Mouse (Mus musculus) intestine, postnatal 0 days (tissue): ENCODE data around the gene Ift74. TPM values are rescaled to one million over a fixed set of nuclear protein-coding genes. Genes with fewer than 3 reads are reported as not detected.
A peak's percentile ranks its signal among the peaks of the same experiment; 100 is the strongest.

Source experiments
- ATAC-seq: fragments of 200-750 bp; cut with Nextera tagmentation; 2 replicates; pipeline ENCODE4 v1.8.0; 2017; ENCODE audit warnings: mild to moderate bottlenecking, moderate TSS enrichment, moderate library complexity
- H3K27ac ChIP-seq: fragments of 300-500 bp; sonication (generic); 2 replicates; pipeline ENCODE4 v1.5.1; 2014; ENCODE audit warnings: mild to moderate bottlenecking, low read depth, low read length, moderate library complexity
- H3K27me3 ChIP-seq: fragments of 300-500 bp; sonication (generic); replicated peaks from 2 replicates; pipeline ENCODE4 v1.6.1; 2014; ENCODE audit warnings: low read length, mixed read lengths; ENCODE audit not compliant: control insufficient read depth, insufficient read depth
- H3K36me3 ChIP-seq: fragments of 300-500 bp; sonication (generic); 2 replicates; pipeline ENCODE4 v1.6.1; 2014; ENCODE audit warnings: mild to moderate bottlenecking, moderate library complexity; ENCODE audit not compliant: control insufficient read depth, insufficient read depth
- H3K4me1 ChIP-seq: fragments of 300-500 bp; sonication (generic); replicated peaks from 2 replicates; pipeline ENCODE4 v1.6.1; 2014; ENCODE audit warnings: antibody characterized with exemption, low read length, mixed read lengths; ENCODE audit not compliant: control insufficient read depth, insufficient read depth
- H3K4me2 ChIP-seq: fragments of 300-500 bp; sonication (generic); replicated peaks from 2 replicates; pipeline ENCODE4 v1.6.1; 2014; ENCODE audit warnings: low read depth, mild to moderate bottlenecking, moderate library complexity
- H3K4me3 ChIP-seq: fragments of 300-500 bp; sonication (generic); 2 replicates; pipeline ENCODE4 v1.5.1; 2014; ENCODE audit warnings: low read depth, low read length
- H3K9ac ChIP-seq: fragments of 300-500 bp; sonication (generic); 2 replicates; pipeline ENCODE4 v1.6.1; 2014; ENCODE audit warnings: mild to moderate bottlenecking, low read depth, low read length
- H3K9me3 ChIP-seq: fragments of 300-500 bp; sonication (generic); 2 replicates; pipeline ENCODE4 v1.6.1; 2016; ENCODE audit warnings: mixed run types; ENCODE audit not compliant: control insufficient read depth
- CTCF ChIP-seq: sonication (generic); IDR thresholded peaks from 2 replicates; pipeline ENCODE4 v1.5.1; 2016; ENCODE audit warnings: low read depth, mild to moderate bottlenecking, control low read depth, antibody characterized with exemption, moderate library complexity
- WGBS: fragments of 180-500 bp; shearing (Covaris S2); extraction: QIAGEN DNeasy Blood & Tissue Kit; methylation state at CpG from one replicate; pipeline ENCODE4 v1.1.7; 2014; 5-methylcytosine and 5-hydroxymethylcytosine counted together
- polyA plus RNA-seq: library from polyadenylated mRNA; unstranded; fragments of >200 nt; fragmentation: Nextera tagmentation; extraction: Ambion mirVana; gene quantifications from 2 replicates; pipeline ENCODE4 v1.2.1, GENCODE M21; 2015

Gene Ift74
- polyA plus RNA-seq, 1 experiment from 2014 or later: 9.9 TPM

DNA sequence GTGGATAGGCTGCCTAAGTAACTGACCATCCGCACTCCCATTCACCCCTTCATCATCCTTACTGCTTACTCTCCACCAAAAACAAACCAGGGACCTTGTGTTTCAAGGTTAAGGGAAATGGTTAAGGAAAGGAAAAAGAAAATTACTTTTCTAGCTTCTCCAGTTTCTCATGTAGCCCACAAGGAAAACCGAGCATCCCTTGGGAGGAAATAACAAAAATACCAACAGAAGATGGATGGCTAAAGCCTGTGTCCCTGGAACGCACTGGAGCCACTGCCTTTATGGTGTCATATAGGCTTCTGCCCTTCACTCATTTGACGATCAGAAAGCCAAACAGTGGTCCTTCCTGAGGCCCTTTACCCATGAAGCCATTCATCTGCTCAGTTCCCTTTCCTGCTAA lies 97.1 kb downstream of the Ift74 start:
- Histone ChIP-seq H3K9me3 (no peaks in the 10 kb centered on the region), H3K9ac (no peak overlapping the region), H3K4me2 (no peak overlapping the region), H3K36me3 (no peaks in the 10 kb centered on the region), H3K4me3 (no peak overlapping the region), H3K27ac (no peak overlapping the region), H3K4me1 (no peaks in the 10 kb centered on the region), H3K27me3 (no peaks in the 10 kb centered on the region)
- TF ChIP-seq CTCF: no peak
- 69% methylated on average over 4 of the region's 4 CpGs for WGBS
- ATAC-seq: no peak

DNA sequence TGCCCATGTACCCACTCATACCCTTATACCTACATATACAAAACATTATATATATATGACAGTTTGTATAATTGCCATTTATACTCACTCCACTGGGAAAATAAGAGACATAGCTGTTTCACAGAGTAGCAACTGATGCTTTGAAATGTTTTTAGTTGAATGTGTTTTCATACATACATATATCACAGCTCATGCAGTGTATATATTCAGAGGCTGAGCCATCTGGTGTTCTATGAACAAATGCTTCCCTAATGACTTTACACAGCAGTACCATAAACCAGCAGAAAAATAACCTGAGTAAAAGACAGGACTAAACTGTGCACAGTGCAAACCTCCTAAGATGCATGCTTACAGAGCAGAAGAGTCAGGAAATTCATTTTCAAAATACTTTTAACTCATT lies 99.5 kb downstream of the Ift74 start:
- no peaks in the 10 kb centered on the region for H3K4me1 ChIP-seq
- no peaks in the 10 kb centered on the region for H3K27me3 ChIP-seq
- no peak overlapping the region for H3K4me3 ChIP-seq
- no peak overlapping the region for H3K27ac ChIP-seq
- H3K9me3 ChIP-seq: no peaks in the 10 kb centered on the region
- H3K9ac ChIP-seq: no peak overlapping the region
- H3K4me2 ChIP-seq: no peak overlapping the region
- no peak for TF ChIP-seq CTCF
- ATAC-seq: no peak
- no peaks in the 10 kb centered on the region for H3K36me3 ChIP-seq

DNA sequence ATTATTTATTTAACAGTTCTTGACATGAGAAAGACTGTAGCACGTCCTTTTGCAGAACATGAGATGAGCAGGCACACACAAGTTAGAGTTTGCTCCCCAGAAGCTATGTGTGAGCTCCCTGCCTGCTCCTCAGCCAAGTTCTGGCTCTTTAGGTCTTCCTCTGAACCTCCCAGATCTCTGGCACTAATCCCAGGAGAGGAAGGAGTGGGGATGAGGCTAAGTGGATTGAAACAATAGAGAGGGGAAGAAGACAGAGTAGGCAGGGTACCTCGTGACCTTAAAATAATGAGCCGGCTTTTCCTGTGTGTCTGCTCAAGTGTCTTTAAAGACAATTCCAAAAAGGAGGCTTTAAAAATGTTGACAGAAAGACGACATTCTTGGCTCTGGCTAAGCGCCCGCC lies 100.9 kb downstream of the Ift74 start:
- Histone ChIP-seq H3K4me1 (no peaks in the 10 kb centered on the region), H3K36me3 (no peaks in the 10 kb centered on the region), H3K9ac (no peak overlapping the region), H3K4me3 (no peak overlapping the region), H3K9me3 (no peaks in the 10 kb centered on the region), H3K27me3 (no peaks in the 10 kb centered on the region), H3K27ac (no peak overlapping the region), H3K4me2 (no peak overlapping the region)
- no peak for TF ChIP-seq CTCF
- no peak for ATAC-seq
- WGBS: 47% methylated on average over 6 of the region's 6 CpGs

DNA sequence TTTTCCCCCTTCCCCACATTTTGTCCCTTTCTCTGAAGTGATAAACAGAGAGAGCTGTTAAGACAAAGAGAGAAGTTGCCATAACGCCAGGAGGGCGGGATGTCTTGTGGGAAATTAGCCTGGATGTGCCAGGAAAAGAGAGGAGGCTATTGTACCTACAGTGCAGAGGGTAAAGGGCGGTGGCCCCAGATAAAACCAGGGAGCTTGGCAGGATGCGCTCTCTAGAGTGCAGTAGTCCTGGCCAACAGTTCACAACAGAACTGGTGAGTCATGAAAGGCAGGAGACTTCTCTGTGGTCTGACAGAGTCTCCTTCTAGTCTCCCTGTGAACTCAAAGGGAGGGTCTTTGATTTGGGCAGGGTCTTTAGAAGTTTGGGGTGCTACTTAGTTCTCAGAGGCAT lies 111.5 kb downstream of the Ift74 start:
- WGBS: 57% methylated on average over 4 of the region's 4 CpGs
- Histone ChIP-seq H3K4me2 (no peak overlapping the region), H3K27me3 (no peaks in the 10 kb centered on the region), H3K9me3 (no peaks in the 10 kb centered on the region), H3K27ac (no peak overlapping the region), H3K9ac (no peak overlapping the region), H3K36me3 (no peaks in the 10 kb centered on the region), H3K4me1 (no peaks in the 10 kb centered on the region), H3K4me3 (no peak overlapping the region)
- no peak for TF ChIP-seq CTCF
- ATAC-seq: 0 out of 2 replicates have a peak, but pooled peaks have one; percentile 57

DNA sequence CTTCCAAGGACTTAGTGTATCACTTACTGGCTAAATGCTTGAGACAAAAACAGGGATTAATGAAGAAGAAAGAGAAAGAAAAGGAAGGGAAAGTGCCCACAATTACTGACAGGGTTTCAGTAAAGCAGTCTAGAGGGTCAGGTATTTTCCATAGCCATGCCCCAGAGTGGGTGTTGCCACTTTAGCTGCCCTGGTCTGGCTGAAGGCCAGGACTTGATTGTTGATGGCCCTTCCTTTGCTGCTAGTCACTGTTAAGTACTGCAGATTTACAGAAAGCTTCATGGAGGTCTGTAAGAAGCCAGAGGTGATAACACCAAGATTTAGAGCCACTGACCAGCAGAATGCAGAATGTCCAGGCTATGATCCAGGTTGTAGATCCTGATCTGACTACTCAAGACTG lies 118.4 kb downstream of the Ift74 start:
- H3K4me3 ChIP-seq: no peak overlapping the region
- H3K4me1 ChIP-seq: no peaks in the 10 kb centered on the region
- H3K9ac ChIP-seq: no peak overlapping the region
- no peak for ATAC-seq
- no peak overlapping the region for H3K27ac ChIP-seq
- no peaks in the 10 kb centered on the region for H3K27me3 ChIP-seq
- no peak overlapping the region for H3K4me2 ChIP-seq
- no peaks in the 10 kb centered on the region for H3K9me3 ChIP-seq
- no peaks in the 10 kb centered on the region for H3K36me3 ChIP-seq
- TF ChIP-seq CTCF: no peak

DNA sequence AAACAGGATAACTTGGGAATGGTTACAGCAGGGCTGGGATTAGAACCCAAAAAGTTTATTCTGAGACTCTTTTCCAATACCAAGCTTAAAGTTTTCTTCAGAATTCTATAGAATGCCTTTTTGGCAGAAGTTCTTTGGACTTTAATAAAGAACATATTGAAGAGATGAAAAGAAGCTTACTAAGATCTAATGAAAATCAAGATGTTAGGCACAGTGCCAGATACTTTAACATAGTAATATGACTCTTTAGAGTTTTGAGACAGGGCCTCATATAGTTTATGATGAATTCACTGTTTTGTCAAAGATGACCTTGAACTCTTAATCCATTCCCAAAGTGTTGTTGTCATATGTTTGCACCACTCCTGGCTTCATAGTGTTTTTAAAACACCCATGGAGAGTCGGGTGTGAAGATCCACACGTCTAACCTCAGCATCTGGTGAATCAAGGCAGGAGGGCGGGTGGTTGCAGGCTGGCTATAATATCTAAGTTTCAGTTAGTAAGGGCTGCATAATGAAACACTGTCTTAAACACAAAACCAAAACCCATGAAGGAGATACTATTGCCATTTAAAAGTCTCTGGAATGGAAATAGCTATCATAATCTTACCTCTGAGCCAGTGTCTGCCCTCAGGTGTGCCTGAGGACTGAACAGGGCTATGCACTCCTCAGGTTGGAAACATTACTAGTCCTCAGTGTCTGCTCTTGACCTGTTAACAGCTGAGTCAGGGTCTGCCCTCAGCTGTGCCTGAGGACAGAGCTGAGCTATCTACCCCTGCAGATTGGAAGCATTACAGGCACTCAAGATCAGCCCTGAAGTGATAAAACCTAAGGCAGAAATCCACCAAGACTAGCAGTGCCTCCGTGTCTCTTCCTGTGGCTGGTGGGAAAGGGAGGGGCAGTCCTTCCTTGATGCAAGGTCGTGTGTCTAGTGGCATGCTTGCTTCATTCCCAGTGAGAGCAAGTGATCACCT lies 123.3 kb downstream of the Ift74 start:
- Histone ChIP-seq H3K4me2 (no peak overlapping the region), H3K27ac (no peak overlapping the region), H3K27me3 (no peaks in the 10 kb centered on the region), H3K36me3 (no peaks in the 10 kb centered on the region), H3K4me3 (no peak overlapping the region), H3K9ac (no peak overlapping the region), H3K9me3 (no peaks in the 10 kb centered on the region), H3K4me1 (no peaks in the 10 kb centered on the region)
- 49% methylated on average over 5 of the region's 5 CpGs for WGBS
- TF ChIP-seq CTCF: no peak
- ATAC-seq: no peak
